Mouse (Mus musculus): ENCODE data around the gene Tsga10ip. TPM values are rescaled to one million over a fixed set of nuclear protein-coding genes. Genes with fewer than 3 reads are reported as not detected.

Gene Tsga10ip
- polyA plus RNA-seq, 1 experiment from 2014 or later, result 1.7 TPM

DNA sequence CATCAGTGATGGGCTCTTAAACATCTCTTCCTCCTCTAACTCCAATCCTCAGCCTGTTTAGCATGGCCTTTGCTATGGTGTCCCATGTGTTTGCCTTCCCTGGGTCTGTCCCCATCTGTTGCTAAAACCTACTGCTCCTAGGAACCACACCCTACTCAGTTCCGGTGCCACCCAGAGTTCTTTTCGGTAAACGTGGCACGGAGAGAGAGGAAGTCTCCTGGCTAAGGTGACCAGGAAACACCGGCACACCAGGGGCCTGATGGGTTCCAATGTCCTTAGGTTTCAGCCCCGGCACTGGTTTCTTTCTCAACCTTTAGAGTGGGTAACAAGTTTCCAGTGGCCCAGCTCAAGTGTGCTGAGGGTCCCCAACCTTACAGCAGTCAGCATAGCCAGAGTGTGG, 18.3 kb upstream of the Tsga10ip start:
- Histone ChIP-seq H3K36me3 (ENCODE audit: control insufficient read depth, insufficient read depth, low read length) (peaks cover 9% of the 10 kb centered on the region; the same call in 1 of the 2 replicates), H3K4me2 (no peak overlapping the region), H3K4me1 (ENCODE audit: control insufficient read depth, insufficient read depth, low read length) (peaks cover 9% of the 10 kb centered on the region), H3K4me3 (ENCODE audit: low read depth, low read length) (no peak overlapping the region), H3K9me3 (replicated peaks; ENCODE audit: control insufficient read depth, low read length) (no peaks in the 10 kb centered on the region), H3K27me3 (ENCODE audit: control insufficient read depth, insufficient read depth, low read length) (no peaks in the 10 kb centered on the region), H3K9ac (ENCODE audit: low read depth, low read length) (no peak overlapping the region), H3K27ac (ENCODE audit: low read depth, low read length) (no peak overlapping the region)
- no peak for ATAC-seq (replicated peaks; ENCODE audit: insufficient number of reproducible peaks, low FRiP score, low TSS enrichment)
- WGBS (ENCODE audit: insufficient replicate concordance), result 93% methylated on average over 6 of the region's 6 CpGs

- H3K4me2 ChIP-seq, result no peak overlapping the region
- H3K4me3 ChIP-seq (ENCODE audit: low read depth, low read length), result no peak overlapping the region
- ATAC-seq (replicated peaks; ENCODE audit: insufficient number of reproducible peaks, low FRiP score, low TSS enrichment), result no peak
- H3K4me1 ChIP-seq (ENCODE audit: control insufficient read depth, insufficient read depth, low read length), result peaks cover 9% of the 10 kb centered on the region
- H3K9me3 ChIP-seq (replicated peaks; ENCODE audit: control insufficient read depth, low read length), result no peaks in the 10 kb centered on the region
- no peak overlapping the region for H3K9ac ChIP-seq (ENCODE audit: low read depth, low read length)
- no peak overlapping the region for H3K27ac ChIP-seq (ENCODE audit: low read depth, low read length)
- no peaks in the 10 kb centered on the region for H3K27me3 ChIP-seq (ENCODE audit: control insufficient read depth, insufficient read depth, low read length)
- WGBS (ENCODE audit: insufficient replicate concordance), result 76% methylated on average over 9 of the region's 9 CpGs
- peaks cover 9% of the 10 kb centered on the region; the same call in 1 of the 2 replicates for H3K36me3 ChIP-seq (ENCODE audit: control insufficient read depth, insufficient read depth, low read length)
These were observed 17.3 kb upstream of the Tsga10ip start for GRCm38 (mm10) chr19:5419630-5420029.

DNA sequence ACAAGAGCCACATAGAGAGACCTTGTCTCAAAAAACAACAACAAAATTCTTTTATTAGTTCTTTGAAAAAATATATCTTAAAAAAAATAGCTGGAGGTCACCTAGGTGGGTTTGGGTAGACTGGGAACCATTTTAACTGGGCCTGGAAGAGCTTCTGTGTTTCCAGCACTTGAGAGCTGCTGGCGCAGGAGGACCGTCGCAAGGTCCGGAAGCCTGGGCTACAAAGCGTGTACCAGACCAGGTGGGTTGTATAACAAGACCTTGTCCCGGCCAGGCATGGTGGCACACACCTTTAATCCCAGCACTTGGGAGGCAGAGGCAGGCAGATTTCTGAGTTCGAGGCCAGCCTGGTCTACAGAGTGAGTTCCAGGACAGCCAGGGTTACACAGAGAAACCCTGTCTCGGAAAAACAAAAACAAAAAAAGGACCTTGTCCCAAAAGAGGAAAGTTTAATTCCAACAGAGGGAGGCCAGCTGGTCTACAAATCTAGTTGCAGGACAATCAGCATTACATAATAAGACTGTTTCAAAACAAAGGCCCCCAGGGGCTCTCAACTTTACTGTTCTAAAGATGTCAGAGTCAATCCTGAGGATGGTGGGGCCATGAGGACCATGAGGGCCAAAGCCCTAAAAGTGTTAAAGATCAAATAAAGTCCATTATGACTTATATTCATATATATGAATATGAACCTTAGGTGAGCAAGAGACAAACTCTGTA, 16.6 kb upstream of the Tsga10ip start:
- no peak for ATAC-seq (replicated peaks; ENCODE audit: insufficient number of reproducible peaks, low FRiP score, low TSS enrichment)

GRCm38 (mm10) chr19:5414534-5414957, 12.2 kb upstream of the Tsga10ip start:
- Histone ChIP-seq H3K27ac (ENCODE audit: low read depth, low read length) (no peak overlapping the region), H3K9ac (ENCODE audit: low read depth, low read length) (no peak overlapping the region), H3K9me3 (replicated peaks; ENCODE audit: control insufficient read depth, low read length) (no peaks in the 10 kb centered on the region), H3K4me1 (ENCODE audit: control insufficient read depth, insufficient read depth, low read length) (0 out of 2 replicates have a peak, but pooled peaks cover 3% of the 10 kb centered on the region), H3K4me3 (ENCODE audit: low read depth, low read length) (no peak overlapping the region), H3K4me2 (no peak overlapping the region), H3K36me3 (ENCODE audit: control insufficient read depth, insufficient read depth, low read length) (no peaks in the 10 kb centered on the region), H3K27me3 (ENCODE audit: control insufficient read depth, insufficient read depth, low read length) (no peaks in the 10 kb centered on the region)
- 60% methylated on average over 2 of the region's 2 CpGs for WGBS (ENCODE audit: insufficient replicate concordance)
- no peak for ATAC-seq (replicated peaks; ENCODE audit: insufficient number of reproducible peaks, low FRiP score, low TSS enrichment)

More for the DNA sequence above, 16.6 kb upstream of the Tsga10ip start:
- Histone ChIP-seq H3K4me1 (ENCODE audit: control insufficient read depth, insufficient read depth, low read length) (peaks cover 11% of the 10 kb centered on the region), H3K36me3 (ENCODE audit: control insufficient read depth, insufficient read depth, low read length) (peaks cover 9% of the 10 kb centered on the region; the same call in 1 of the 2 replicates), H3K9ac (ENCODE audit: low read depth, low read length) (no peak overlapping the region), H3K4me2 (no peak overlapping the region), H3K9me3 (replicated peaks; ENCODE audit: control insufficient read depth, low read length) (no peaks in the 10 kb centered on the region), H3K4me3 (ENCODE audit: low read depth, low read length) (no peak overlapping the region), H3K27me3 (ENCODE audit: control insufficient read depth, insufficient read depth, low read length) (no peaks in the 10 kb centered on the region), H3K27ac (ENCODE audit: low read depth, low read length) (no peak overlapping the region)
- 94% methylated on average over 8 of the region's 8 CpGs for WGBS (ENCODE audit: insufficient replicate concordance)

DNA sequence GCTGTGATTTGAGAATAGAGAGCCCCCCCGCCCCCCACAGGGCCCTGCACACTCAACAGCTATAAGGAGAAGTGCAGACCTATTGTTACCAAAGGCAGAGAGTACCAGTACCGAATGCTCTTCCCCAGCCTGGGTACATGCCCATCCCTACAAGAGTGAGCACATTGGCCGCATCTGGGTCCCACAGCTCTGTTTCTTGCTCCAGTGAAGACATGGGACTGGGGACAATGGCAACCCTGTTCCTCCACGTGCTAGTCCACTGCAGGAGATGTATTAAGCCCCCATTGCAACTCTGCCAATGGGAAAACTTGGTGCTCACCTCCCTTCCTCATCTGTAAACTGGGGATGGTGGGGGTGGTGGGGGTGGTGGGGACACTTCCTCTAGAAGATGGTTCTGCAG, 11.5 kb upstream of the Tsga10ip start:
- no peaks in the 10 kb centered on the region for H3K9me3 ChIP-seq (replicated peaks; ENCODE audit: control insufficient read depth, low read length)
- H3K4me2 ChIP-seq, result no peak overlapping the region
- 0 out of 2 replicates have a peak, but pooled peaks cover 3% of the 10 kb centered on the region for H3K4me1 ChIP-seq (ENCODE audit: control insufficient read depth, insufficient read depth, low read length)
- H3K36me3 ChIP-seq (ENCODE audit: control insufficient read depth, insufficient read depth, low read length), result no peaks in the 10 kb centered on the region
- no peak for ATAC-seq (replicated peaks; ENCODE audit: insufficient number of reproducible peaks, low FRiP score, low TSS enrichment)
- no peak overlapping the region for H3K9ac ChIP-seq (ENCODE audit: low read depth, low read length)
- no peak overlapping the region for H3K4me3 ChIP-seq (ENCODE audit: low read depth, low read length)
- 76% methylated on average over 4 of the region's 4 CpGs for WGBS (ENCODE audit: insufficient replicate concordance)
- no peak overlapping the region for H3K27ac ChIP-seq (ENCODE audit: low read depth, low read length)
- H3K27me3 ChIP-seq (ENCODE audit: control insufficient read depth, insufficient read depth, low read length), result no peaks in the 10 kb centered on the region

DNA sequence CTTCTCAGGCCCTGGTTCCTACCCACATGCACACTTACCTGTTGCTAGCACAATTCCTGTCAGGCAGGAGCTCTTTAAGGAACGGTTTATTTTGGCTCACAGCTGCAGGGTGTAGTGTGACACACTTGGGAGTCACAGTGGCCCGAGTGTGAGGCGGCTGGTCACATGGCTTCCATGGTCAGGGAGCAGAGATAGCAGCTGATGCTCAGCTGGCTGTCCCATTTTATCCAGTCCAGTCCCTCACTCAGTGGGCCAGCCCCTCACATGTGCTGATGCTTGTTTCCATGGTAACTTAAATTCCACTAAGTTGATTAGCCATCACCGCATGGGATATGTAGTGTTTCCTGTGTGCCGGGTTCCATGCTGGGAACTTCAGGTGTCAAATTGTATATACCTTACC, 9.6 kb upstream of the Tsga10ip start:
- 60% methylated on average over 5 of the region's 5 CpGs for WGBS (ENCODE audit: insufficient replicate concordance)
- H3K9ac ChIP-seq (ENCODE audit: low read depth, low read length), result no peak overlapping the region

GRCm38 (mm10) chr19:5410641-5411040, 8.3 kb upstream of the Tsga10ip start:
- no peaks in the 10 kb centered on the region for H3K9me3 ChIP-seq (replicated peaks; ENCODE audit: control insufficient read depth, low read length)
- H3K4me1 ChIP-seq (ENCODE audit: control insufficient read depth, insufficient read depth, low read length), result peaks cover 10% of the 10 kb centered on the region; the same call in 1 of the 2 replicates
- H3K4me2 ChIP-seq, result no peak overlapping the region
- no peak overlapping the region for H3K9ac ChIP-seq (ENCODE audit: low read depth, low read length)
- no peak for ATAC-seq (replicated peaks; ENCODE audit: insufficient number of reproducible peaks, low FRiP score, low TSS enrichment)
- no peaks in the 10 kb centered on the region for H3K36me3 ChIP-seq (ENCODE audit: control insufficient read depth, insufficient read depth, low read length)
- no peaks in the 10 kb centered on the region for H3K27me3 ChIP-seq (ENCODE audit: control insufficient read depth, insufficient read depth, low read length)
- WGBS (ENCODE audit: insufficient replicate concordance), result 69% methylated on average over 5 of the region's 5 CpGs
- H3K27ac ChIP-seq (ENCODE audit: low read depth, low read length), result no peak overlapping the region
- H3K4me3 ChIP-seq (ENCODE audit: low read depth, low read length), result no peak overlapping the region

More for the DNA sequence above, 9.6 kb upstream of the Tsga10ip start:
- Histone ChIP-seq H3K9me3 (replicated peaks; ENCODE audit: control insufficient read depth, low read length) (no peaks in the 10 kb centered on the region), H3K4me1 (ENCODE audit: control insufficient read depth, insufficient read depth, low read length) (peaks cover 10% of the 10 kb centered on the region; the same call in 1 of the 2 replicates), H3K36me3 (ENCODE audit: control insufficient read depth, insufficient read depth, low read length) (no peaks in the 10 kb centered on the region), H3K4me3 (ENCODE audit: low read depth, low read length) (no peak overlapping the region), H3K4me2 (no peak overlapping the region), H3K27me3 (ENCODE audit: control insufficient read depth, insufficient read depth, low read length) (no peaks in the 10 kb centered on the region), H3K27ac (ENCODE audit: low read depth, low read length) (no peak overlapping the region)
- ATAC-seq (replicated peaks; ENCODE audit: insufficient number of reproducible peaks, low FRiP score, low TSS enrichment), result no peak

GRCm38 (mm10) chr19:5409068-5409467, 6.7 kb upstream of the Tsga10ip start:
- H3K36me3 ChIP-seq (ENCODE audit: control insufficient read depth, insufficient read depth, low read length), result no peaks in the 10 kb centered on the region
- no peaks in the 10 kb centered on the region for H3K9me3 ChIP-seq (replicated peaks; ENCODE audit: control insufficient read depth, low read length)
- 0 out of 2 replicates have a peak overlapping the region, but pooled peaks have one; percentile 7 for H3K27ac ChIP-seq (ENCODE audit: low read depth, low read length)
- no peaks in the 10 kb centered on the region for H3K27me3 ChIP-seq (ENCODE audit: control insufficient read depth, insufficient read depth, low read length)
- no peak for ATAC-seq (replicated peaks; ENCODE audit: insufficient number of reproducible peaks, low FRiP score, low TSS enrichment)
- no peak overlapping the region for H3K4me2 ChIP-seq
- H3K4me1 ChIP-seq (ENCODE audit: control insufficient read depth, insufficient read depth, low read length), result peaks cover 7% of the 10 kb centered on the region; the same call in 1 of the 2 replicates
- WGBS (ENCODE audit: insufficient replicate concordance), result 83% methylated on average over 5 of the region's 5 CpGs
- H3K9ac ChIP-seq (ENCODE audit: low read depth, low read length), result no peak overlapping the region
- H3K4me3 ChIP-seq (ENCODE audit: low read depth, low read length), result no peak overlapping the region

All from heart, embryonic 11.5 days (tissue).